Mouse (Mus musculus) midbrain, embryonic 16.5 days (tissue): ENCODE data around the gene Tgm7. TPM values are rescaled to one million over a fixed set of nuclear protein-coding genes. Genes with fewer than 3 reads are reported as not detected.

ENCODE experiments used
- ATAC-seq: fragments of 200-750 bp; cut with Nextera tagmentation; 2 replicates; pipeline ENCODE4 v1.8.0; 2017; ENCODE audit warnings: moderate TSS enrichment
- H3K27ac ChIP-seq: fragments of 300-500 bp; sonication (generic); 2 replicates; pipeline ENCODE4 v1.5.1; 2014; ENCODE audit warnings: mild to moderate bottlenecking, low read length, mixed read lengths
- H3K27me3 ChIP-seq: fragments of 300-500 bp; sonication (generic); 2 replicates; pipeline ENCODE4 v1.6.1; 2014; ENCODE audit warnings: low read depth, low read length, mixed read lengths; ENCODE audit not compliant: control insufficient read depth, insufficient read depth
- H3K36me3 ChIP-seq: fragments of 300-500 bp; sonication (generic); 2 replicates; pipeline ENCODE4 v1.6.1; 2014; ENCODE audit warnings: mild to moderate bottlenecking, low read length, moderate library complexity, mixed read lengths; ENCODE audit not compliant: control insufficient read depth, insufficient read depth
- H3K4me1 ChIP-seq: fragments of 300-500 bp; sonication (generic); 2 replicates; pipeline ENCODE4 v1.6.1; 2014; ENCODE audit warnings: mild to moderate bottlenecking, low read length, mixed read lengths; ENCODE audit not compliant: control insufficient read depth, insufficient read depth
- H3K4me2 ChIP-seq: fragments of 300-500 bp; sonication (generic); 2 replicates; pipeline ENCODE4 v1.6.1; 2014; ENCODE audit warnings: mild to moderate bottlenecking, low read length, mixed read lengths
- H3K4me3 ChIP-seq: fragments of 300-500 bp; sonication (generic); 2 replicates; pipeline ENCODE4 v1.5.1; 2014; ENCODE audit warnings: low read depth, mild to moderate bottlenecking, low read length, moderate library complexity, mixed read lengths
- H3K9ac ChIP-seq: fragments of 300-500 bp; sonication (generic); 2 replicates; pipeline ENCODE4 v1.6.1; 2014; ENCODE audit warnings: low read depth, low read length, mixed read lengths
- H3K9me3 ChIP-seq: fragments of 300-500 bp; sonication (generic); replicated peaks from 2 replicates; pipeline ENCODE4 v1.6.1; 2014; ENCODE audit warnings: mild to moderate bottlenecking, low read length, mixed read lengths; ENCODE audit not compliant: control insufficient read depth, poor library complexity, severe bottlenecking
- WGBS: fragments of 180-500 bp; shearing (Covaris S2); extraction: QIAGEN DNeasy Blood & Tissue Kit; methylation state at CpG from one replicate; pipeline ENCODE4 v1.1.7; 2014; 5-methylcytosine and 5-hydroxymethylcytosine counted together
- polyA plus RNA-seq: library from polyadenylated mRNA; unstranded; fragments of >200 nt; fragmentation: Nextera tagmentation; extraction: Ambion mirVana; gene quantifications from 2 replicates; pipeline ENCODE4 v1.2.1, GENCODE M21; 2015

The Tgm7 gene
- polyA plus RNA-seq, 1 experiment from 2014 or later: not detected

DNA sequence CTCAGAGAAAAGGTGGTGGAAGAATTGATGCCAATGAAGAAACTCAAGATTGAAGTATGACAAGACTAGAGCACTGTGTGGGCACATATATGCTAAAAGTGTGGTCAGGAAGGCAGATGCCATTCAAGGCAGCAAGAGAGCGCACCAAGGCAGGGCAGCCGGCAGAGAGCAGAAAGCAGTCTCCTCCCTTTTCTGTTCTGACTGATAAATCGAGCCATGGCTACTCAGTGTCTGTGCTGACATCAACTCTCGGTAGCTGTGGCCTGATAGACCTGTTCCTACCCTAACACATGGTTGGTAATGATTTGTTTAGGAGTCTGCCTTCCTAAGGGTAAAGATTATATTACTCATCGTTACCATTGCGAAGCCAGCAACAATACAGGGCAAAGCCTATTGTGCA, 53.7 kb downstream of the Tgm7 start:
- no peak overlapping the region for H3K9ac ChIP-seq
- WGBS: 88% methylated on average over 6 of the region's 6 CpGs

DNA sequence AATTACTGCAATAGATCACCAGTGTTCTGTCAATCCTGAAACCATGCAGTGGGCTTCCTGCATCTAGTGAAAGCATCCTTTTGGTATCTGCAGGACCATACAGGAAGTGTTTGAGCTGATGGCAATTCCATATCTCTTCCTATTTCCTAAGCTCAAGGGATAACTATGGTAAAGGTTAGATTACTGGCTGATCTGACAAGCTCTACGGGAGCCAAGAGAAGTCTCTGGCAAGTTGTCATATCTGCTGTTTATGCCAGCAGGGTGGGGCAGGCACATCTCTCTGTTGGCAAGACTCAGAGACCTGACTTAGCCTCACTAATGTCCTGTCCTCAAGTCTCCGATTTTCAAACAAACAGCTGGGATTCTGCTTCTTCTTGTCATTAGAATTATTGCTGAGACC, 55.5 kb downstream of the Tgm7 start:
- Histone ChIP-seq H3K36me3 (no peaks in the 10 kb centered on the region), H3K4me1 (no peaks in the 10 kb centered on the region), H3K27ac (no peak overlapping the region), H3K27me3 (no peaks in the 10 kb centered on the region), H3K4me2 (no peak overlapping the region), H3K9me3 (no peaks in the 10 kb centered on the region), H3K9ac (no peak overlapping the region), H3K4me3 (no peak overlapping the region)
- WGBS: 76% methylated on average over 2 of the region's 2 CpGs
- no peak for ATAC-seq

More for the DNA sequence above, 53.7 kb downstream of the Tgm7 start:
- Histone ChIP-seq H3K36me3 (no peaks in the 10 kb centered on the region), H3K4me1 (no peaks in the 10 kb centered on the region), H3K27me3 (no peaks in the 10 kb centered on the region), H3K9me3 (no peaks in the 10 kb centered on the region), H3K4me2 (no peak overlapping the region), H3K4me3 (no peak overlapping the region), H3K27ac (no peak overlapping the region)
- ATAC-seq: no peak

- 94% methylated on average over 5 of the region's 5 CpGs for WGBS
- Histone ChIP-seq H3K4me2 (no peak overlapping the region), H3K9ac (no peak overlapping the region), H3K9me3 (no peaks in the 10 kb centered on the region), H3K4me1 (no peaks in the 10 kb centered on the region), H3K27ac (no peak overlapping the region), H3K4me3 (no peak overlapping the region), H3K27me3 (no peaks in the 10 kb centered on the region), H3K36me3 (no peaks in the 10 kb centered on the region)
- no peak for ATAC-seq
These were observed 57.4 kb downstream of the Tgm7 start for GRCm38 (mm10) chr2:121052176-121052575.

GRCm38 (mm10) chr2:121045653-121046052, 63.9 kb downstream of the Tgm7 start:
- H3K4me1 ChIP-seq: no peaks in the 10 kb centered on the region
- H3K27ac ChIP-seq: no peak overlapping the region
- WGBS: 65% methylated on average over 4 of the region's 4 CpGs
- H3K36me3 ChIP-seq: no peaks in the 10 kb centered on the region
- ATAC-seq: no peak
- no peaks in the 10 kb centered on the region for H3K9me3 ChIP-seq
- no peak overlapping the region for H3K4me2 ChIP-seq
- no peaks in the 10 kb centered on the region for H3K27me3 ChIP-seq
- H3K9ac ChIP-seq: no peak overlapping the region
- H3K4me3 ChIP-seq: no peak overlapping the region

Other genes with a start within 250 kb of the Tgm7 start
- 38.8 and 38.9 TPM in 2 replicates for gene Ubr1, start 139.1 kb downstream of the Tgm7 start, polyA plus RNA-seq
- gene Tmem62, start 132.8 kb downstream of the Tgm7 start, polyA plus RNA-seq: 12.9 and 13.1 TPM in 2 replicates
- gene Ccndbp1, start 101.4 kb downstream of the Tgm7 start, polyA plus RNA-seq: 79.1 and 83.2 TPM in 2 replicates
- gene Epb42, start 72.7 kb downstream of the Tgm7 start, polyA plus RNA-seq: 0.16 and 0.25 TPM in 2 replicates
- 0.07 and 0.09 TPM in 2 replicates for gene Tgm5, start 24.0 kb downstream of the Tgm7 start, polyA plus RNA-seq
- gene Adal, start 30.6 kb upstream of the Tgm7 start, polyA plus RNA-seq: 24.3 and 30.3 TPM in 2 replicates
- gene Lcmt2, start 30.9 kb upstream of the Tgm7 start, polyA plus RNA-seq: 20.3 and 20.4 TPM in 2 replicates
- gene Tubgcp4, start 60.9 kb upstream of the Tgm7 start, polyA plus RNA-seq: 50.4 and 53.9 TPM in 2 replicates
- 6.8 and 7.0 TPM in 2 replicates for gene Zscan29, start 61.3 kb upstream of the Tgm7 start, polyA plus RNA-seq
- gene Trp53bp1, start 161.6 kb upstream of the Tgm7 start, polyA plus RNA-seq: 170 and 193 TPM in 2 replicates
- 17.0 and 20.1 TPM in 2 replicates for gene Map1a, start 179.8 kb upstream of the Tgm7 start, polyA plus RNA-seq
- gene Ppip5k1, start 245.6 kb upstream of the Tgm7 start, polyA plus RNA-seq: 23.3 and 24.5 TPM in 2 replicates
- gene Ckmt1, start 247.9 kb upstream of the Tgm7 start, polyA plus RNA-seq: 79.9 and 108 TPM in 2 replicates